Mouse (Mus musculus) forebrain, embryonic 13.5 days (tissue): ENCODE measurements around the gene Far2. TPM values are rescaled to one million over a fixed set of nuclear protein-coding genes. Genes with fewer than 3 reads are reported as not detected.

Source experiments
- ATAC-seq: fragments of 200-750 bp; cut with Nextera tagmentation; 2 replicates; pipeline ENCODE4 v1.8.0; 2017
- H3K27ac ChIP-seq: fragments of 300-500 bp; sonication (generic); 2 replicates; pipeline ENCODE4 v1.5.1; 2015; ENCODE audit warnings: inconsistent platforms, mild to moderate bottlenecking, moderate library complexity
- H3K27me3 ChIP-seq: fragments of 300-500 bp; sonication (generic); 2 replicates; pipeline ENCODE4 v1.6.1; 2015; ENCODE audit warnings: mild to moderate bottlenecking, inconsistent platforms
- H3K36me3 ChIP-seq: fragments of 300-500 bp; sonication (generic); 2 replicates; pipeline ENCODE4 v1.6.1; 2015; ENCODE audit warnings: mild to moderate bottlenecking, inconsistent platforms; ENCODE audit not compliant: poor library complexity, severe bottlenecking
- H3K4me1 ChIP-seq: fragments of 300-500 bp; sonication (generic); 2 replicates; pipeline ENCODE4 v1.6.1; 2015; ENCODE audit warnings: inconsistent platforms
- H3K4me2 ChIP-seq: fragments of 300-500 bp; sonication (generic); 2 replicates; pipeline ENCODE4 v1.6.1; 2015; ENCODE audit warnings: inconsistent platforms, mild to moderate bottlenecking, moderate library complexity
- H3K4me3 ChIP-seq: fragments of 300-500 bp; sonication (generic); 2 replicates; pipeline ENCODE4 v1.5.1; 2015; ENCODE audit warnings: mild to moderate bottlenecking, inconsistent platforms
- H3K9ac ChIP-seq: fragments of 300-500 bp; sonication (generic); 2 replicates; pipeline ENCODE4 v1.6.1; 2015; ENCODE audit warnings: mild to moderate bottlenecking, inconsistent platforms
- H3K9me3 ChIP-seq: fragments of 300-500 bp; sonication (generic); replicated peaks from 2 replicates; pipeline ENCODE4 v1.6.1; 2016; ENCODE audit warnings: inconsistent platforms
- WGBS: fragments of 180-500 bp; shearing (Covaris S2); methylation state at CpG from one replicate; pipeline ENCODE4 v1.1.7; 2015; 5-methylcytosine and 5-hydroxymethylcytosine counted together
- polyA plus RNA-seq: library from polyadenylated mRNA; unstranded; fragments of >200 nt; fragmentation: Nextera tagmentation; extraction: Ambion mirVana; gene quantifications from 2 replicates; pipeline ENCODE4 v1.2.1, GENCODE M21; 2015

The Far2 gene
- polyA plus RNA-seq, 1 experiment from 2014 or later, result 5.7 TPM

DNA sequence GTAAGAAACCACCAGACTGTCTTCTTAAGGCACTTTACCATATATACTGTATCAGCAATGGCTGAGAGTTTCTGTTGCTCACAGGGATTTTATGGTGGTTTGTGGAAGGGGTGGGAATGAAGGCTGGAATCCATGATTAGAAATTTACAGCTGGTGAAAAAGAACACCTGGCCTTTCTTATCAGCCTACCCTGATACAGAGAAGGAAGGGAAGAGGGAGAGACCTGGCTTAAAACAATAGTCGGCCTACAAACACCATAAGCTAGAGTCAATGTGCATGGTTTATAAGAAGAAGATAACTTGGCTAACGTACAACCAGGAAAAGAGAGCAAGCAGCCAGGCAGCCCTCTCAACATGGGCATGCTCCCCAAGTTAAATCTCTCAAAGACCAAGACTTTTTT is 37.3 kb downstream of the Far2 start:
- H3K9ac ChIP-seq, result no peak overlapping the region
- no peaks in the 10 kb centered on the region for H3K36me3 ChIP-seq
- 85% methylated on average over 2 of the region's 2 CpGs for WGBS
- no peak overlapping the region for H3K27ac ChIP-seq
- ATAC-seq, result no peak
- H3K4me2 ChIP-seq, result no peak overlapping the region
- no peaks in the 10 kb centered on the region for H3K4me1 ChIP-seq
- no peaks in the 10 kb centered on the region for H3K9me3 ChIP-seq
- no peak overlapping the region for H3K4me3 ChIP-seq
- no peaks in the 10 kb centered on the region for H3K27me3 ChIP-seq

- no peak overlapping the region for H3K9ac ChIP-seq
- no peaks in the 10 kb centered on the region for H3K27me3 ChIP-seq
- no peak for ATAC-seq
- H3K4me1 ChIP-seq, result no peaks in the 10 kb centered on the region
- H3K36me3 ChIP-seq, result no peaks in the 10 kb centered on the region
- no peak overlapping the region for H3K27ac ChIP-seq
- 70% methylated on average over 3 of the region's 3 CpGs for WGBS
- H3K4me3 ChIP-seq, result no peak overlapping the region
- H3K9me3 ChIP-seq, result no peaks in the 10 kb centered on the region
- no peak overlapping the region for H3K4me2 ChIP-seq
Measured at GRCm38 (mm10) chr6:148097039-148097438, 50.0 kb downstream of the Far2 start.

- no peak for ATAC-seq
- Histone ChIP-seq H3K9me3 (no peaks in the 10 kb centered on the region), H3K4me3 (no peak overlapping the region), H3K9ac (no peak overlapping the region), H3K27me3 (no peaks in the 10 kb centered on the region), H3K36me3 (no peaks in the 10 kb centered on the region), H3K4me2 (no peak overlapping the region), H3K4me1 (no peaks in the 10 kb centered on the region), H3K27ac (no peak overlapping the region)
- WGBS, result 90% methylated on average over 3 of the region's 3 CpGs
Measured at GRCm38 (mm10) chr6:148101977-148102376, 54.9 kb downstream of the Far2 start.

DNA sequence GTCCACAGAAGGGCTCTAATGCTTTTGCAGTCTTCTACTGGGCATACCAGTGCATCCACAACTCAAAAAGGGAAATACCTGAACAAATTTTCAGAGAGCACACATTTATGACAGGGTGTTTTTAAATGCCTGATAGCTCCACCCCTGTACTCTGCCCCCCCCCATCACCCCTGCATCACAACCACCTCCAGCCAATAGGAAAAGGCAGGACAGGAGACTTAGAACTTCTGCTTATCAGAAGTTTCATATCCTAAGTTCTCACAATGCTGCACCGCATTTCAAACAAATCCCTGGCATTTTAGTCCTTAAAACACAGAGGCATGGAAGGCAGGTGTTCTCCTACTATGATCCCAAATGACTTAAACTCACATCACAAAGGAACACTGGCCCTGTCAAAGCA is 55.4 kb downstream of the Far2 start:
- Histone ChIP-seq H3K4me3 (no peak overlapping the region), H3K9ac (no peak overlapping the region), H3K4me1 (no peaks in the 10 kb centered on the region), H3K36me3 (no peaks in the 10 kb centered on the region), H3K27ac (no peak overlapping the region), H3K9me3 (no peaks in the 10 kb centered on the region), H3K27me3 (no peaks in the 10 kb centered on the region), H3K4me2 (no peak overlapping the region)
- 100% methylated on average over 1 of the region's 1 CpGs for WGBS
- ATAC-seq, result no peak

GRCm38 (mm10) chr6:148104212-148104611 is 57.2 kb downstream of the Far2 start:
- no peaks in the 10 kb centered on the region for H3K4me1 ChIP-seq
- no peak for ATAC-seq
- H3K9ac ChIP-seq, result no peak overlapping the region
- H3K36me3 ChIP-seq, result no peaks in the 10 kb centered on the region
- no peaks in the 10 kb centered on the region for H3K9me3 ChIP-seq
- H3K4me3 ChIP-seq, result no peak overlapping the region
- no peak overlapping the region for H3K4me2 ChIP-seq
- H3K27me3 ChIP-seq, result no peaks in the 10 kb centered on the region
- WGBS, result 35% methylated on average over 9 of the region's 9 CpGs
- H3K27ac ChIP-seq, result no peak overlapping the region

GRCm38 (mm10) chr6:148105722-148106268 is 58.7 kb downstream of the Far2 start:
- Histone ChIP-seq H3K27me3 (no peaks in the 10 kb centered on the region), H3K36me3 (no peaks in the 10 kb centered on the region), H3K4me3 (no peak overlapping the region), H3K9me3 (no peaks in the 10 kb centered on the region), H3K9ac (no peak overlapping the region), H3K4me1 (peaks cover 7% of the 10 kb centered on the region), H3K27ac (no peak overlapping the region), H3K4me2 (no peak overlapping the region)
- 79% methylated on average over 9 of the region's 9 CpGs for WGBS
- no peak for ATAC-seq

DNA sequence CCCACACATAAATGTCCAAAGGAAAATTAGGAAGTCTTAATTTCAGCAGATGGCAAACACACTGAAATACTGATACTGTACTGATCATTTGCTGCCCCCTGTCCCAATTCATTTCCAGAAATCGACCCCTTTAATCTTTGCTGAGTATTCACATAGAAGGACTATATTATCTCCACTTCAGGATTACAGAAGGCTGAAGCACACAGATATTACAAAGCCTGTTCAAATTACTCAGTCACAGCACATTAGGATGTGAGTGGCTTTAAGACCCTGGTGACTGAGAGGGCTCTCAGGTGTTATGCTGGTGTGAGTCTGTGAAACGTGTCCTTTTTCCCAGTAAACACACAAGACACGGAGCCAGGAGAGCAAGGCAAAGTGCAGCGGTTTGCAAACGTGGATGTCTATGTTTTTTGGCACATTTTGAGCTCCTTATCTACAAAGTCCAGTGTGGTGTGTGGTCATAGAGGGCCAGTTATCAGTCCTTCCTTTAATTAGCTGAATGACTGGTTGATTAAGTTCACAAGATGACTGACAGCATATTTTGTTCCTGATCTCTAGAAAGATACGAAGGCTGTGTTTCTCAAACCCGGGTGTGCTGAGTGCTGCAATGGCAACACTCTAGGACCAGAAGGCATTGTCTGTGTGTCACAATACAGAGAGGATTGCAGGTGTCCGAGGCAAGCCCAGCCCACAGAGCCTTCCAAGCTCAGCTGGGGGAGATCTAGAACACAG is 61.8 kb downstream of the Far2 start:
- H3K36me3 ChIP-seq, result no peaks in the 10 kb centered on the region
- ATAC-seq, result no peak
- H3K4me1 ChIP-seq, result peaks cover 7% of the 10 kb centered on the region
- no peak overlapping the region for H3K9ac ChIP-seq
- H3K9me3 ChIP-seq, result no peaks in the 10 kb centered on the region
- WGBS, result 60% methylated on average over 8 of the region's 8 CpGs
- no peak overlapping the region for H3K4me2 ChIP-seq
- no peaks in the 10 kb centered on the region for H3K27me3 ChIP-seq
- no peak overlapping the region for H3K27ac ChIP-seq
- no peak overlapping the region for H3K4me3 ChIP-seq

- WGBS, result 90% methylated on average over 2 of the region's 2 CpGs
- H3K9ac ChIP-seq, result no peak overlapping the region
- H3K4me2 ChIP-seq, result no peak overlapping the region
- no peaks in the 10 kb centered on the region for H3K9me3 ChIP-seq
- H3K36me3 ChIP-seq, result no peaks in the 10 kb centered on the region
- ATAC-seq, result no peak
- H3K27me3 ChIP-seq, result no peaks in the 10 kb centered on the region
- no peak overlapping the region for H3K4me3 ChIP-seq
- no peak overlapping the region for H3K27ac ChIP-seq
- peaks cover 7% of the 10 kb centered on the region for H3K4me1 ChIP-seq
Measured at GRCm38 (mm10) chr6:148110996-148111633, 64.1 kb downstream of the Far2 start.

DNA sequence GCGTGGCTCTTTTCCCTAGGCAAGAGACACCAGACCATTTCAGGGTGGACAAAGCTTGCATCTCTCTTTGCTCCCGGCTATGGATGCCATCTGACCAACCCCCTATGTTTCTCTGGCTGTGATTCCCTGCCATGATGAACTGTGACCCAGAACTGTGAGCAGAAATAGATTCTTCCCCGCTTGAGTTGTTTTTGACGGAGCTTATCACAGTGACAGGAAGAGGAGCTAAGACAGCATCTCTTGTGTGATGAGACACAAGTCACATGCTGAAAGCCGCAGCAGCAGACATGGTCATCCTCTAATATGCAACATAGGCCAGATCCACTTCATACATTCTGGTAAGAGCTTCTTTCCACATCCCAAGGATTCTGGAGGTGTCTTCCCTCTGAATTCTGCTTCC is 69.3 kb downstream of the Far2 start:
- Histone ChIP-seq H3K4me1 (no peaks in the 10 kb centered on the region), H3K27ac (no peak overlapping the region), H3K36me3 (no peaks in the 10 kb centered on the region), H3K27me3 (no peaks in the 10 kb centered on the region), H3K9me3 (no peaks in the 10 kb centered on the region), H3K4me2 (no peak overlapping the region), H3K4me3 (no peak overlapping the region), H3K9ac (no peak overlapping the region)
- ATAC-seq, result no peak
- 90% methylated on average over 5 of the region's 5 CpGs for WGBS

- H3K27ac ChIP-seq, result no peak overlapping the region
- H3K27me3 ChIP-seq, result no peaks in the 10 kb centered on the region
- WGBS, result 82% methylated on average over 3 of the region's 3 CpGs
- H3K4me2 ChIP-seq, result no peak overlapping the region
- no peak overlapping the region for H3K4me3 ChIP-seq
- no peaks in the 10 kb centered on the region for H3K36me3 ChIP-seq
- H3K9ac ChIP-seq, result no peak overlapping the region
- no peak for ATAC-seq
- no peaks in the 10 kb centered on the region for H3K9me3 ChIP-seq
- H3K4me1 ChIP-seq, result no peaks in the 10 kb centered on the region
Measured at GRCm38 (mm10) chr6:148116907-148117306, 69.8 kb downstream of the Far2 start.

- H3K27me3 ChIP-seq, result no peaks in the 10 kb centered on the region
- WGBS, result 93% methylated on average over 1 of the region's 1 CpGs
Measured at GRCm38 (mm10) chr6:148117696-148118095, 70.6 kb downstream of the Far2 start.

GRCm38 (mm10) chr6:148120703-148121102 is 73.6 kb downstream of the Far2 start:
- no peak for ATAC-seq
- no peaks in the 10 kb centered on the region for H3K4me1 ChIP-seq
- no peak overlapping the region for H3K4me3 ChIP-seq
- H3K36me3 ChIP-seq, result no peaks in the 10 kb centered on the region
- no peak overlapping the region for H3K9ac ChIP-seq
- 86% methylated on average over 1 of the region's 1 CpGs for WGBS
- H3K27me3 ChIP-seq, result no peaks in the 10 kb centered on the region
- H3K4me2 ChIP-seq, result no peak overlapping the region
- H3K27ac ChIP-seq, result no peak overlapping the region
- H3K9me3 ChIP-seq, result no peaks in the 10 kb centered on the region

More at GRCm38 (mm10) chr6:148117696-148118095, 70.6 kb downstream of the Far2 start:
- Histone ChIP-seq H3K27ac (no peak overlapping the region), H3K4me3 (no peak overlapping the region), H3K9me3 (no peaks in the 10 kb centered on the region), H3K4me2 (no peak overlapping the region), H3K36me3 (no peaks in the 10 kb centered on the region), H3K9ac (no peak overlapping the region), H3K4me1 (no peaks in the 10 kb centered on the region)
- no peak for ATAC-seq
